Mouse (Mus musculus) macrophage (primary cell): Measurements from ENCODE around the gene Sprn. TPM values are rescaled to one million over a fixed set of nuclear protein-coding genes. Genes with fewer than 3 reads are reported as not detected.

ENCODE experiments used
- H3K27ac ChIP-seq: fragments of 350-480 bp; formaldehyde crosslinking; 2 replicates; pipeline ENCODE4 v1.9.0; 2021
- H3K36me3 ChIP-seq: fragments of 350-480 bp; formaldehyde crosslinking; 2 replicates; pipeline ENCODE4 v1.9.0; 2021; ENCODE audit errors: inconsistent target
- H3K4me3 ChIP-seq: fragments of 350-480 bp; formaldehyde crosslinking; 2 replicates; pipeline ENCODE4 v1.9.0; 2021; ENCODE audit errors: inconsistent target
- H3K79me2 ChIP-seq: fragments of 350-480 bp; formaldehyde crosslinking; 2 replicates; pipeline ENCODE4 v1.9.0; 2021; ENCODE audit errors: inconsistent target
- WGBS: methylation state at CpG from one replicate; pipeline ENCODE4 v1.1.7; 2026; ENCODE audit warnings: inconsistent platforms; ENCODE audit not compliant: missing documents; 5-methylcytosine and 5-hydroxymethylcytosine counted together
- polyA plus RNA-seq: library from polyadenylated mRNA; stranded (reverse); fragments of 250-400 nt; gene quantifications from 3 replicates; pipeline ENCODE4 v1.2.4, GENCODE M21; 2018; ENCODE audit warnings: inconsistent platforms

The Sprn gene
- polyA plus RNA-seq, 1 experiment from 2014 or later = not detected

- WGBS = 0% methylated on average over 2 of the region's 2 CpGs
- Histone ChIP-seq H3K79me2 (peaks cover 30% of the 10 kb centered on the region; the same call in 1 of the 2 replicates), H3K36me3 (peaks cover 17% of the 10 kb centered on the region), H3K4me3 (no peak overlapping the region; the same call in 1 of the 2 replicates), H3K27ac (peak overlapping the region; percentile 94)
These were observed 26.8 kb downstream of the Sprn start for GRCm38 (mm10) chr7:140127911-140128310.

DNA sequence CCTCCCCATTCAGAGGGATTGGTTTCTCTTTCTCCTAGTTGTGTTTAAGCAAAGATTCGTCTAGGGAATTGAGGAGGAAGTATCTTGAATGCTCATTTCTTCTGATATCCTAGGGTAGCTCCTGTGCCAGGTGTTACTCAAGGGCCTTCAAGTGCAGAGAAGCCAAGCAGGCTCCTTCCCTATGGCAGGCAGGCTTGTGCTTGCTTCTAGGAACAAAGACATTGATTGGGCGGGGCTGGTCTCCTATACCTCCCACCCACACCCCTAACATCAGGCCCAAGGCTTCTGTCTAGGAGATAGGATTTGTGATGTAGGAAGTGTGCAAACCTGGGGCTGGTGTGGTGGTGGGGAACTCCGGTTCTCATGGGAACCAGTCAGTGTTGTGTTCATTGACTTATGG lies 27.7 kb downstream of the Sprn start:
- 32% methylated on average over 3 of the region's 3 CpGs for WGBS

GRCm38 (mm10) chr7:140126022-140126350 lies 28.7 kb downstream of the Sprn start:
- Histone ChIP-seq H3K27ac (peak overlapping the region; percentile 78), H3K36me3 (peaks cover 17% of the 10 kb centered on the region), H3K79me2 (peaks cover 30% of the 10 kb centered on the region; the same call in 1 of the 2 replicates), H3K4me3 (peak overlapping the region; percentile 72)
- WGBS = 4% methylated on average over 5 of the region's 5 CpGs

More for the DNA sequence above, 27.7 kb downstream of the Sprn start:
- H3K4me3 ChIP-seq = peak overlapping the region; percentile 26
- peak overlapping the region; percentile 94 for H3K27ac ChIP-seq
- H3K79me2 ChIP-seq = peaks cover 30% of the 10 kb centered on the region; the same call in 1 of the 2 replicates
- H3K36me3 ChIP-seq = peaks cover 17% of the 10 kb centered on the region

DNA sequence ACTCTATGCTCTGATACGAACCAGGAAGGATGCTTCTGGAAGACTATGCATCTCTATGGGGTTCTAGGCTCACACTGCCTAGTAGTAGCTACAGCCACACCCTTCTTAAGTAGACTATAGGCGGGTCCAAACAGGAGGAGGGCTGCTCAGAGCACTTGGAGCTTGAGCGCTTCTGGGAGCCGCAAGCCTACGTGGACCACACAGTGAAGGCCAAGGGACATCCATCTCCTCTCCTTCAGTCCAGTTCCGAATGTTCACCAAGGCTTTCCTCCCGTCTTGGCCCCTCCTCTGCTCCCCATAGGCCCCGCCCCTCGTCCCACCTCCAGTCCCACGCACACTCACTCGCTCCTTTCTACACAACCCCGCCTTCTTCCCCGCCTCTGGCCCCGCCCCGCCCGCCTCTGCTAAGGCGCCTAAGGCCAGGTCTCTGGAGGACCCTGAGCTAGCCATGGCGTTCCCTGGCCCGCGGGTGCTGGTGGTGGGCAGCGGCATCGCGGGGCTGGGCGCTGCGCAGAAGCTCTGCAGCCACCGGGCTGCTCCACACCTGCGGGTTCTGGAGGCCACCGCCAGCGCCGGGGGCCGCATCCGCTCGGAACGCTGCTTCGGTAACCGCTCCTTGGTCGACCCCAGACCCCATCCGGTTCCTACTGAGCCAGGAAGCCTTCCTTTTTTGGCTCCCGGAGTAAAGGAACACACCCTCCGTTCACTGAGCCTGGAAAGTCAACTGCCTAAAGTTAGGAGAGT lies 29.2 kb downstream of the Sprn start:
- Histone ChIP-seq H3K79me2 (peaks cover 30% of the 10 kb centered on the region; the same call in 1 of the 2 replicates), H3K27ac (peak overlapping the region; percentile 78), H3K36me3 (peaks cover 13% of the 10 kb centered on the region), H3K4me3 (peak overlapping the region; percentile 72)
- whole genome bisulfite sequencing = 3% methylated on average over 34 of the region's 40 CpGs

- H3K36me3 ChIP-seq = peaks cover 2% of the 10 kb centered on the region; the same call in 1 of the 2 replicates
- H3K79me2 ChIP-seq = peaks cover 25% of the 10 kb centered on the region; the same call in 1 of the 2 replicates
- H3K4me3 ChIP-seq = no peak overlapping the region
- H3K27ac ChIP-seq = no peak overlapping the region
- 100% methylated on average over 1 of the region's 1 CpGs for WGBS
These were observed 30.3 kb downstream of the Sprn start for GRCm38 (mm10) chr7:140124382-140124781.

DNA sequence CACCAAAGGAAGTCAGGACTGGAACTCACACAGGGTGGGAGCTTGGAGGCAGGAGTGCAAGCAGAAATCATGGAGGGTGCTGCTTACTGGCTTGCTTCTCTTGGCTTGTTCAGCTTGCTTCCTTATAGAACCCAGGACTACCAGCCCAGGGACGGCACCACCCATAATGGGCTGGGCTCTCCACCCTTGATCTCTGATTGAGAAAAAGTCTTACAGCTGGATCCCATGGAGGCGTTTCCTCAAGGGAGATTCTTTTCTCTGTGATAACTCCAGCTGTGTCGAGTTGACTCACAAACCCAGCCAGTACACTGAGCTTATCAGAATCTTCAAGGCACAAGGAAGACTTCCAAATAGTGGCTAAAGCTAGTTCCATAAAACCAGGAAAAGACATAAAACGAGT lies 31.9 kb downstream of the Sprn start:
- WGBS = 65% methylated on average over 4 of the region's 4 CpGs
- no peak overlapping the region for H3K27ac ChIP-seq
- peaks cover 14% of the 10 kb centered on the region; the same call in 1 of the 2 replicates for H3K79me2 ChIP-seq
- H3K36me3 ChIP-seq = no peaks in the 10 kb centered on the region
- H3K4me3 ChIP-seq = no peak overlapping the region

- Histone ChIP-seq H3K4me3 (no peak overlapping the region), H3K79me2 (peaks cover 7% of the 10 kb centered on the region; the same call in 1 of the 2 replicates), H3K27ac (no peak overlapping the region), H3K36me3 (no peaks in the 10 kb centered on the region)
- 77% methylated on average over 10 of the region's 13 CpGs for WGBS
These were observed 33.3 kb downstream of the Sprn start for GRCm38 (mm10) chr7:140121338-140121910.

DNA sequence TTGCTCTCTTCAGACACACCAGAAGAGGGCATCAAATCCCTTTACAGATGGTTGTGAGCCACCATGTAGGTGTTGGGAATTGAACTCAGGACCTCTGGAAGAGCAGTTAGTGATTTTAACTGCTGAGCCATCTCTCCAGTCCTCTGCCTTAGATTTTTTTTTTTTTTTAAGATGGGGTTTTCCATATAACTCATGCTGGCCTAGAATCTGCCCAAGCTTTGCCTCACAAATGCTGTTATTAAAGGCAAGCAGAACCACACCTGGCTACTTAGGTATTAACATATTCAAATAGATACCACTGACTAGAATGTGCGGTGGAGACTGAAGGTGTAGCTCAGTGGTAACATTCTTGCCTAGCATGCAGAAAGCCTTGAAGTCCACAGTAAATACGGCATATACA lies 34.2 kb downstream of the Sprn start:
- Histone ChIP-seq H3K79me2 (peaks cover 6% of the 10 kb centered on the region; the same call in 1 of the 2 replicates), H3K4me3 (no peak overlapping the region), H3K36me3 (no peaks in the 10 kb centered on the region), H3K27ac (no peak overlapping the region)
- 90% methylated on average over 2 of the region's 2 CpGs for WGBS

GRCm38 (mm10) chr7:140116329-140117054 lies 38.2 kb downstream of the Sprn start, which contains the start of gene Echs1:
TSS of gene Echs1 (minus strand) at chr7:140116476.
- Histone ChIP-seq H3K36me3 (no peaks in the 10 kb centered on the region), H3K4me3 (peak within 1 kb of the TSS; percentile 92), H3K79me2 (peaks cover 20% of the 10 kb centered on the region; the same call in 1 of the 2 replicates), H3K27ac (peak within 1 kb of the TSS; percentile 87)
- WGBS = 5% methylated on average over 25 of the region's 28 CpGs

- Histone ChIP-seq H3K79me2 (peaks cover 20% of the 10 kb centered on the region; the same call in 1 of the 2 replicates), H3K4me3 (peak within 1 kb of the TSS; percentile 92), H3K36me3 (peaks cover 4% of the 10 kb centered on the region; the same call in 1 of the 2 replicates), H3K27ac (peak within 1 kb of the TSS; percentile 87)
- WGBS = under 1% methylated on average over 23 of the region's 23 CpGs
These were observed 38.9 kb downstream of the Sprn start, which contains the start of gene Paox for GRCm38 (mm10) chr7:140115583-140116328. TSS of gene Paox (plus strand) at chr7:140115799.

DNA sequence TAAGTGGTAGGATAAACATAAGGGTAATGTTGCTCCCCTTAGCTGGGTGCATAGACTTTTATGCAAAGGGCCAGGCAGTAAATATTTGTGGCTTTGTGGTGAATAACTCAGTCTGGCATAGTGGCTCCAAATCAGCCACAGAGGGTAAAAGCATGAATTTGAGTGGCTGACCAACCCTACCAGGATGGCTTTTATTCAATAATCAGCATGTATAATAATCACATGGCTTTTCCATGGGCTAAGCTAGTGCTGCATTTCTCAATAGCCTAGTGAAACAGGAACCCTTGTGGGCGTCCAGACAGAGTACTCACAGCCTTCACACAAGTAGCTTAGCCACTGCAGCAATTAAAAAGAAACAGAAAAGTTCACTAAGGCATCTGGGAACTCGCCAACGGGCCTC lies 42.7 kb downstream of the Sprn start:
- WGBS = 32% methylated on average over 3 of the region's 3 CpGs
- Histone ChIP-seq H3K4me3 (no peak overlapping the region), H3K79me2 (peaks cover 20% of the 10 kb centered on the region; the same call in 1 of the 2 replicates), H3K36me3 (peaks cover 39% of the 10 kb centered on the region), H3K27ac (peak overlapping the region; percentile 47)

DNA sequence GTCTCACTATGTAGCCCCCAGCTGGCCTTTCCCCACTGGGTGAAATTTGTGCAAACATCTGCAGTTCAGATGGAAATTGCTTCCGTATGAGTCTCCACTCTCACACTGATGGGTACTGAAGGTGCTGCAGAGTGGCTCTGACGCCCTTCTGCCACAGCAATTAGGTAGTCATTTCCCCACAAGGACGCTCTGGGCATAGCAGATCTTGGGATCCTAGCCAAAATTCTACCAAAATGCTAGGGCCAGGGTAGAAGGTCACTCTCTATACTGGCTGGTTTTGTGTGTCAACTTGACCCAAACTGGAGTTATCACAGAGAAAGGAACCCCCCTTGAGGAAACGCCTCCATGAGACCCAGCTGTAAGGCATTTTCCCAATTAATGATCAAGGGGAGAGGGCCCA lies 50.7 kb downstream of the Sprn start:
- Histone ChIP-seq H3K27ac (no peak overlapping the region), H3K36me3 (peaks cover 33% of the 10 kb centered on the region), H3K4me3 (no peak overlapping the region), H3K79me2 (no peaks in the 10 kb centered on the region)
- WGBS = 92% methylated on average over 4 of the region's 4 CpGs

DNA sequence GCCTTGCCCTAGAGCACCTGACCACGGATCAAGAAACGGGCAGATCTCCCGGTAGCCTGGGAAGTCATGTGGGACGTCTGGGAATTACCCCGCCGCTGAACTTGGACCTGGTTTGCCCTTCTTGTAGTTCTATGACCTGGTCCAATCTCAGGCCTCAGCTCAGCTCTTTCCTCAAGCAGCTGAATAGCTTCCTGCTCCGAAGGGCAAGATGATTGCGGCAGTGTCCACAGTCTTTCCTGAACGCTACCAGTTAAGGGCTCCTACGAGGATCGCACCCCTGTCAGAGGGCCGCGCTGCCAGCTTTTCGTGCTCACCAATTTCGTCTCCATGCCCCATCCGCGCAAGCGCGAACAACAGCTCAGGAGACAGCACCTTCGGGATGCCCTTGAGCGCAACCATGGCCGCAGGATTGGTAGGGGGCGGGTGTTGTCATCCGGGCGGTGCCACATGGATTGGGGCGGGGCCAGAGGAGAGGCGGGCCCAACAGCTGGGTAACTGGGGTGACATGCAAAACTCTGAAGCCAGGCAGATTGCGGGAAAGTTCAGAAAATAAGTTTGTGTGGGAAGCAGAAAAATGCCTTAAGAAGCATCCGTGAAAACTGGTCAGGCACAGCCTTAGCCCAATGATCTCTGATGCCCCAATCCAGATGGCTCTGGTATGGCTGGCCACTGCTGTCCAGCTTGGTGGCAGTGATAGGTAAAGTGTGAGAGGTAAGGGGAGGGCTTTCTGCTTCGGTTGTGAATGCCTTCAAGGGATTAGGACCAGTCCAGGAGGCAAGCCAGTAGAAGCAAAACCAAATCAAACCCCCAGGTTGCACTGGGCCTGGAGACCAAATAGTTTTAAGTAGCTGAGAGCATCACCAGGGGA lies 52.5 kb downstream of the Sprn start, which contains the start of gene Fuom:
Gene Fuom (minus strand): TSS at position 449 of the 868 bp plus-strand sequence.
- no peak within 1 kb of the TSS for H3K27ac ChIP-seq
- no peaks in the 10 kb centered on the region for H3K79me2 ChIP-seq
- peaks cover 18% of the 10 kb centered on the region for H3K36me3 ChIP-seq
- 8% methylated on average over 30 of the region's 30 CpGs for WGBS
- peak within 1 kb of the TSS; percentile 30 for H3K4me3 ChIP-seq
